Mouse (Mus musculus) heart, embryonic 10.5 days (tissue): ENCODE measurements around the gene Gm17364. TPM values are rescaled to one million over a fixed set of nuclear protein-coding genes. Genes with fewer than 3 reads are reported as not detected.
"Not testable (repeated sequence)": the region's sequence is repeated elsewhere in the genome, so short reads cannot be mapped to it uniquely, and the experiment has no call there.

Experiments
- DNase-seq: peaks from one replicate; pipeline ENCODE4 v3.0.0-alpha.2; 2017; ENCODE audit warnings: low spot score
- H3K27ac ChIP-seq: fragments of 300-500 bp; sonication (generic); 2 replicates; pipeline ENCODE4 v1.5.1; 2016; ENCODE audit warnings: mild to moderate bottlenecking
- H3K27me3 ChIP-seq: fragments of 300-500 bp; sonication (generic); 2 replicates; pipeline ENCODE4 v1.6.1; 2016; ENCODE audit warnings: mild to moderate bottlenecking; ENCODE audit not compliant: poor library complexity, insufficient read depth, severe bottlenecking
- H3K36me3 ChIP-seq: fragments of 300-500 bp; sonication (generic); 2 replicates; pipeline ENCODE4 v1.6.1; 2016; ENCODE audit warnings: mild to moderate bottlenecking, moderate library complexity
- H3K4me1 ChIP-seq: fragments of 300-500 bp; sonication (generic); 2 replicates; pipeline ENCODE4 v1.6.1; 2016; ENCODE audit warnings: mild to moderate bottlenecking
- H3K4me3 ChIP-seq: fragments of 300-500 bp; sonication (generic); 2 replicates; pipeline ENCODE4 v1.5.1; 2016; ENCODE audit warnings: mild to moderate bottlenecking, moderate library complexity
- H3K9me3 ChIP-seq: fragments of 300-500 bp; sonication (generic); 2 replicates; pipeline ENCODE4 v1.6.1; 2016; ENCODE audit warnings: mild to moderate bottlenecking, moderate library complexity
- WGBS: fragments of 180-500 bp; shearing (Covaris S2); methylation state at CpG from one replicate; pipeline ENCODE4 v1.1.7; 2016; 5-methylcytosine and 5-hydroxymethylcytosine counted together
- polyA plus RNA-seq: library from polyadenylated mRNA; unstranded; fragments of >200 nt; fragmentation: Nextera tagmentation; extraction: Ambion mirVana; gene quantifications from 2 replicates; pipeline ENCODE4 v1.2.1, GENCODE M21; 2016

The Gm17364 gene
- polyA plus RNA-seq, 1 experiment from 2014 or later: not detected

- WGBS: 25% methylated on average over 5 of the region's 5 CpGs
- peaks cover 4% of the 10 kb centered on the region; the same call in 1 of the 2 replicates for H3K4me1 ChIP-seq
- no peak for DNase-seq
- no peaks in the 10 kb centered on the region for H3K36me3 ChIP-seq
- H3K9me3 ChIP-seq: 0 out of 2 replicates have a peak, but pooled peaks cover 2% of the 10 kb centered on the region
- H3K4me3 ChIP-seq: no peak overlapping the region
- no peak overlapping the region for H3K27ac ChIP-seq
- H3K27me3 ChIP-seq: peaks cover 6% of the 10 kb centered on the region; the same call in 1 of the 2 replicates
Observed at GRCm38 (mm10) chr13:41283256-41283655, 9.5 kb upstream of the Gm17364 start.

GRCm38 (mm10) chr13:41280696-41281095 lies 6.9 kb upstream of the Gm17364 start:
- H3K4me3 ChIP-seq: no peak overlapping the region
- no peaks in the 10 kb centered on the region for H3K36me3 ChIP-seq
- H3K9me3 ChIP-seq: 0 out of 2 replicates have a peak, but pooled peaks cover 4% of the 10 kb centered on the region
- DNase-seq: no peak
- peaks cover 6% of the 10 kb centered on the region; the same call in 1 of the 2 replicates for H3K27me3 ChIP-seq
- H3K27ac ChIP-seq: no peak overlapping the region
- no peaks in the 10 kb centered on the region for H3K4me1 ChIP-seq
- WGBS: 71% methylated on average over 5 of the region's 5 CpGs

DNA sequence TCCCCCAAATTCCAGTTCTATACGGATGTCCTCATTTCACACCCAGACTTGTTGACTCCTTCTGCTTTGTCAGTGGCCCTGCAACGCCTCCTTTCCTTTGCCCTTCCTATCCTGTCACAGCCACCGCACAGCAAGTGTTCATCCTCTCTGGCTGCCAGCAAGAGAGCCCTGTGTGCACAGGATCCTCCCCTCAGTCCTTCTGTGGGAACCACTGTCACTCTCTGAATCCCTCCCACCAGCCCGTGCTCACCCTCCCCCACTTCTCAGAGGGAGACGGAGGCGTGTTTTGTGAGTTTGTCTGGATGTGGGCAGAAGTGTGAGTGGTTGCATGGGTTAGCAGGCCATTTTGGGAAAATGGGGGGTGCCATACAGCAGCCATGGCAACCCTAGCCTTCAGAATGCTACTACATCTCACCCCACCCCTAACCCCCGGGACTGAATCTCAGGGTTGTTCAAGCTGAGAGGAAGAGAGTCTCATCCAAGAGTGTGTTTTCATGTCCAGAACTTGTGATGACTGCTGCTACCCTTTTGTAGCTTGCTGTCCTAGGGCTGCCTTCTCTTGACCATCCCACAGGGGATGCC lies 5.9 kb downstream of the Gm17364 start:
- Histone ChIP-seq H3K4me1 (peaks cover 10% of the 10 kb centered on the region), H3K4me3 (no peak overlapping the region), H3K27me3 (no peaks in the 10 kb centered on the region), H3K36me3 (no peaks in the 10 kb centered on the region), H3K27ac (0 out of 2 replicates have a peak overlapping the region, but pooled peaks have one; percentile 23), H3K9me3 (no peaks in the 10 kb centered on the region)
- 32% methylated on average over 7 of the region's 7 CpGs for WGBS
- no peak for DNase-seq

DNA sequence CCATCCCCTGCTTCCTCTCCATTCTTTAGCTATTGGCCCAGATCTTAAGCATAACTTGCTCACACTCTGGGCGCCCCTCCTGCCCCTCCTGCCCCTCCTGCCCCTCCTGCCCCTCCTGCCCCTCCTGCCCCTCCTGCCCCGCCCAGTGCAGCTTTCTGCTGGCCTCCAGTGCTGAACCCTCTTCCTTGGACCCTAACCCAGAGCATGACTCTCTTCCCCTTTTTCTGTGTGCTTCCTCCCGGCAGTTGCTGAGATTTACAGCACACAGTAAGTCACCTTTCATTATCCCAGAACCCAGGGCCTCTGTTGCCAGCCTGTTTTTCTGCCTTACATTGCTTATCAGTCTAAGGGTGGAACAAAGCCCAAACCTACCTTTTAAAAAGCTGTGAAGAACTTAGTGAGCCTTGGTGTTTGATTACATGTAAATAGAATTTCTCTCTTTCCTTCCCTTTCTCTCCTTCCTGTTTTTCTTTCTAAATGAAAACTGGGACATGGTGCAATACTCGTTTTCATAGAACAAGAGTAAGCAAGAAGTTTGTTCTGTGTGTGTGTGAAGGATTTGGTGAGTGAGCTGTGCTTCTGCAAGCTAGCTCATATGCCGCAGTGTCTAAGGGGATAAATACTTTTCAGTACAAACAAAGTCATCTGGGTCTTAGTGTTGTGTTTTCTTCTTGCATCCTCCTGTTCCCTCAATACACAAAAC lies 10.3 kb downstream of the Gm17364 start:
- no peak for DNase-seq
- no peaks in the 10 kb centered on the region for H3K9me3 ChIP-seq
- no peaks in the 10 kb centered on the region for H3K27me3 ChIP-seq
- H3K36me3 ChIP-seq: no peaks in the 10 kb centered on the region
- peaks cover 10% of the 10 kb centered on the region for H3K4me1 ChIP-seq
- H3K4me3 ChIP-seq: no peak overlapping the region
- H3K27ac ChIP-seq: no peak overlapping the region
- 79% methylated on average over 5 of the region's 5 CpGs for WGBS

DNA sequence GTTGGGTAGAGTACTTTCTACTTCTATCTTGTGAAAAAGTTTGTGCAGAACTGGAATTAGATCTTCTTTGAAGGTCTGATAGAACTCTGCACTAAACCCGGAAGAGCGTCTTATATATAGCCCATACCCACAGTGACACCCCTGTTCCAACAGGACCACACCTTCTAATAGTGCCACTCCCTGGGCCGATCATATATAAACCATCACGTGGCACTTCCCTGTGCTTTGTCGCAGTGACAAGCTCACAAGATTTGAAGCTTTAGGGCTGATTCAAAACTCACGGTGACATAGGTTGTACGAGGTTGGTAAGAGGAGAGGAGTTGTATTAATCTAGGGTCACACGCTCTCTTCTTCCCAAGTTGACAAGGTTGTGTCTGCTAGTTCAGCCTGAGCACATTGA lies 12.2 kb downstream of the Gm17364 start:
- whole genome bisulfite sequencing: 91% methylated on average over 8 of the region's 8 CpGs
- H3K4me1 ChIP-seq, H3K27me3 ChIP-seq, H3K27ac ChIP-seq, H3K4me3 ChIP-seq, DNase-seq, H3K9me3 ChIP-seq, H3K36me3 ChIP-seq: not testable (repeated sequence)

DNA sequence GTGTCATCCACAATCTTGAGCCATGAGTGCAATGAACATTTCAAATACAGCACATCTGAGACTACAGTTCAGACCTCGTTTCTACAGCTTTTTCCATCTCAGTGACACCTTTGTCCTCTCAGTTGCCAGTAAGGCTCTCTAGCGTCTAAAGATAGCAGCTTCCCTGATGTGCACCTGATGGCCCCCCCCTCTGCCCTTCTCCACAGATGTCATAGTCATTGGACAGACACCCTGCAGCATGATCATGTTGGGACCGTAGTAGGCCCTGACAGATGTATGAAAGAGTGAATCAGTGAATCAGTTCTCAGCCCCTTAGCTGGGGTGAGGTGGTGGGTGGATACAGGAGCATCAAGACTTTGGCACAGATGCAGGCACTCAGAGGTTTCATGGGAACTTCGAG lies 15.9 kb downstream of the Gm17364 start:
- 70% methylated on average over 4 of the region's 4 CpGs for WGBS
- 0 out of 2 replicates have a peak, but pooled peaks cover 6% of the 10 kb centered on the region for H3K4me1 ChIP-seq
- DNase-seq: no peak

DNA sequence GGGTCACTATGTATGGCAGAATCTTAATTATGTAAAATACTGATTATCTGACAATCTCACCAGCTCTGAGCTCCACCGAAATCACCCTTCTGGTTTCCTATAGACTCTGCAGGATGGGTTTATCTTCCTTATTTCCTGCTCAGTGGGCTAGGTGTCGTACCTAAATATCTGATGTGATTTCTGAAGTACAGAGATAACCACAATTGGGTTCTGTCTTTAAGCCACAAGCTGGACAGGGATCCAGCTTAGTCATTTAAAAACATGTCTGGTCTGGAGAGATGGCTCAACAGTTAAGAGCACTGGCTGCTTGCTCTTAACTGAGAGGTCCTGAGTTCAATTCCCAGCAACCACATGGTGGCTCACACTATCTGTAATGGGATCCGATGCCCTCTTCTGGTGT lies 16.8 kb downstream of the Gm17364 start:
- DNase-seq: no peak
- H3K4me3 ChIP-seq: no peak overlapping the region
- no peaks in the 10 kb centered on the region for H3K36me3 ChIP-seq
- H3K4me1 ChIP-seq: peaks cover 10% of the 10 kb centered on the region
- no peaks in the 10 kb centered on the region for H3K9me3 ChIP-seq
- no peak overlapping the region for H3K27ac ChIP-seq
- H3K27me3 ChIP-seq: no peaks in the 10 kb centered on the region
- 75% methylated on average over 3 of the region's 3 CpGs for WGBS

More for the DNA sequence above, 15.9 kb downstream of the Gm17364 start:
- no peaks in the 10 kb centered on the region for H3K9me3 ChIP-seq
- no peak overlapping the region for H3K4me3 ChIP-seq
- no peaks in the 10 kb centered on the region for H3K27me3 ChIP-seq
- no peaks in the 10 kb centered on the region for H3K36me3 ChIP-seq
- no peak overlapping the region for H3K27ac ChIP-seq

DNA sequence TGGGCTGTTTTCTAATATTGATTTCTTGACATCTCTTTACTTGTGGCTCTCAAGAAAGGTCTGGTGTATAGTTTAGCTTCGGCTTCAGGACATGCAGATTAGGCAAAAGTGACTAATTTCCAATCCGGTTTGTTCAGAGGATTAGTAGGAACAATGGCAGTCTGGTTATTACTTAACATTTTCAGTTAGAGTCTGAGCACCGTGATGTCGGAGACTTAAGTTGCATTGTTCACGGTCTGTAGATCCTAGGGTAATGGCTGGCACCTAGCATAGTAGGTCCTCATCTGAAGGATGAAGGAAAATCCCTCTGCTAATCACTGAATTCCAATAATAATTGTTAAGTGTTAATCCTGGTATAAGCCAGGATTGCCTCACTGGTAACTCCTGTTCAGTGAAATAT lies 17.7 kb downstream of the Gm17364 start:
- H3K36me3 ChIP-seq: no peaks in the 10 kb centered on the region
- no peaks in the 10 kb centered on the region for H3K27me3 ChIP-seq
- H3K27ac ChIP-seq: no peak overlapping the region
- no peak overlapping the region for H3K4me3 ChIP-seq
- no peaks in the 10 kb centered on the region for H3K9me3 ChIP-seq
- peaks cover 17% of the 10 kb centered on the region for H3K4me1 ChIP-seq
- 91% methylated on average over 5 of the region's 5 CpGs for WGBS
- DNase-seq: no peak

GRCm38 (mm10) chr13:41252736-41253135 lies 21.0 kb downstream of the Gm17364 start:
- no peak for DNase-seq
- Histone ChIP-seq H3K27ac (no peak overlapping the region), H3K9me3 (no peaks in the 10 kb centered on the region), H3K4me3 (no peak overlapping the region), H3K4me1 (peaks cover 23% of the 10 kb centered on the region), H3K27me3 (no peaks in the 10 kb centered on the region), H3K36me3 (no peaks in the 10 kb centered on the region)
- 92% methylated on average over 7 of the region's 7 CpGs for WGBS

GRCm38 (mm10) chr13:41252141-41252540 lies 21.6 kb downstream of the Gm17364 start:
- 77% methylated on average over 6 of the region's 6 CpGs for WGBS
- no peak overlapping the region for H3K27ac ChIP-seq
- no peaks in the 10 kb centered on the region for H3K9me3 ChIP-seq
- H3K4me3 ChIP-seq: no peak overlapping the region
- H3K27me3 ChIP-seq: no peaks in the 10 kb centered on the region
- H3K36me3 ChIP-seq: no peaks in the 10 kb centered on the region
- no peak for DNase-seq
- H3K4me1 ChIP-seq: peaks cover 19% of the 10 kb centered on the region

DNA sequence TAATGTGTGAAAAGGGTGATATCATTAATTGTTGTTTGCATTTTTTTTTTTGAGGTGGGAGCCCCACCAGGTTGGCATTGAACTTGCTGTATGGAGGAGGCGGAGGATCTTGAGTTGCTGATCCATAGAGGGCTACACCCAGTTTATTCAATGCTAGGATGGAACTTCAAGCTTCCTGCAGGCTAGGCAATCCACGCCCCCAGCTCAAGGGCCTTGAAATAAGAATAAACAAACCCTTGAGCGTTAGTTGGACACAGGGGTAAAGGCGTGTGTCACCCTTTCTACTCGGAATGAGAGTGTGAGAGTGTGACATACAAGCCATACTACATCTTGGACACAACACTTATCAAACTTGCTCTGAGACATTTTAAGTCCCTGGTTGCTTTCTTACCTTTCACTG lies 22.1 kb downstream of the Gm17364 start:
- WGBS: 66% methylated on average over 5 of the region's 5 CpGs
- no peak overlapping the region for H3K4me3 ChIP-seq
- no peak for DNase-seq
- no peaks in the 10 kb centered on the region for H3K27me3 ChIP-seq
- H3K9me3 ChIP-seq: no peaks in the 10 kb centered on the region
- no peak overlapping the region for H3K27ac ChIP-seq
- no peaks in the 10 kb centered on the region for H3K36me3 ChIP-seq
- peaks cover 19% of the 10 kb centered on the region for H3K4me1 ChIP-seq

DNA sequence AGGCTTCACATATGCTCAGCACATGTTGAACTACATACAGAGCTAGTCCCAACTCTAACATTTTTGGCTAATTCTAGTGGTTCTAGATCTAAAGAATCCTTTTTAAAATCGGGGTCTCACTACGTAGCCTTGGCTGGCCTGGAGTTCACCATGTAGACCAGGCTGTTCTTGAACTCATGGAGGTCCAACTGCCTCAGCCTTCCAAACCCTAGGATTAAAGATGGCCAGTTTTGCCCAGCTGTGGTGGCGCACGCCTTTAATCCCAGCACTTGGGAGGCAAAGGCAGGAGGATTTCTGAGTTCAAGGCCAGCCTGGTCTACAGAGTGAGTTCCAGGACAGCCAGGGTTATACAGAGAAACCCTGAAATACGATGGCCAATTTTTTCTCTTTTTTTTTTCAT lies 22.5 kb downstream of the Gm17364 start:
- Histone ChIP-seq H3K4me1 (peaks cover 19% of the 10 kb centered on the region), H3K4me3 (peak overlapping the region; percentile 87; the same call in 1 of the 2 replicates)
- not testable (repeated sequence) for H3K27me3 ChIP-seq, H3K36me3 ChIP-seq, DNase-seq, H3K9me3 ChIP-seq, H3K27ac ChIP-seq
- WGBS: 93% methylated on average over 5 of the region's 5 CpGs

DNA sequence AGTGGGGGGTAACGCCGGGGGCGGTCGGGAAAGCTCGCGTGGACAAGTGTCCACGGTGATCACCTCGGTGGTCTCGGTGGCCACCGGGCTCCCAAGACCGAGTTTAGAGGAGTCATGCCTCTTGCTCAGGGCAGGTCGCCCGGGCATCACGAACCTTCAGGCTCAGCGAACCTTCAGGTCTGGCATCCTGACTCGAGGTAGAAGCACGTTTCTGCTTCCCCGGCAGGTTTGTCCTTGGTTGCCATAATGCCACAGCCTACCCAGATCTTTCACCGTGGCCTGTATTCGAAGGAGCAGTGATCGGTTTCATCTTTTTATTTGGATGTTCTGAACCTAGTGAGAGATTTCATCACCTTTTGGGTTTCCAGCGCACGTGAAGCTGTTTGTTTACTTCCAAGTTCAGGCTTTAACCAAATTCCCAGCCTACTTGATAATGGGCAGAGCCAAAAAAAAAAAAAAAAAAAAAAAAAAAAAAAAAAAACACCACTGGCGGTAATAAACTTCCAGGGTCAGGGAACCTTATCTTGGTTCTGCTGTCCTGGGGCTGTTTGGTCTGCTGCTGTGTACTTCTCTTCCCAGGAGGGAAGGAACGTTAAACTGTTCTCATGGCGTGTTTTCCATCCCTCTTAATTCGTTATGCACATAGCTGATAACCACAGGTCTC lies 23.3 kb downstream of the Gm17364 start:
- Histone ChIP-seq H3K36me3 (no peaks in the 10 kb centered on the region), H3K4me3 (peak overlapping the region; percentile 87), H3K27me3 (no peaks in the 10 kb centered on the region), H3K4me1 (peaks cover 19% of the 10 kb centered on the region), H3K9me3 (no peaks in the 10 kb centered on the region), H3K27ac (peak overlapping the region; percentile 96)
- WGBS: under 1% methylated on average over 27 of the region's 27 CpGs
- no peak for DNase-seq
